Mouse (Mus musculus) embryonic facial prominence, embryonic 10.5 days (tissue): ENCODE data around the gene St5. TPM values are rescaled to one million over a fixed set of nuclear protein-coding genes. Genes with fewer than 3 reads are reported as not detected.

Experiments
- DNase-seq: peaks from one replicate; pipeline ENCODE4 v3.0.0-alpha.2; 2017; ENCODE audit warnings: low spot score
- H3K27ac ChIP-seq: fragments of 300-500 bp; sonication (generic); replicated peaks from 2 replicates; pipeline ENCODE4 v1.5.1; 2016; ENCODE audit warnings: mild to moderate bottlenecking
- H3K27me3 ChIP-seq: fragments of 300-500 bp; sonication (generic); replicated peaks from 2 replicates; pipeline ENCODE4 v1.6.1; 2016; ENCODE audit warnings: low read depth, mild to moderate bottlenecking; ENCODE audit not compliant: poor library complexity, severe bottlenecking
- H3K36me3 ChIP-seq: fragments of 300-500 bp; sonication (generic); replicated peaks from 2 replicates; pipeline ENCODE4 v1.6.1; 2016; ENCODE audit warnings: mild to moderate bottlenecking, moderate library complexity
- H3K4me1 ChIP-seq: fragments of 300-500 bp; sonication (generic); 2 replicates; pipeline ENCODE4 v1.6.1; 2016
- H3K4me3 ChIP-seq: fragments of 300-500 bp; sonication (generic); 2 replicates; pipeline ENCODE4 v1.5.1; 2016; ENCODE audit warnings: mild to moderate bottlenecking, moderate library complexity
- H3K9me3 ChIP-seq: fragments of 300-500 bp; sonication (generic); 2 replicates; pipeline ENCODE4 v1.6.1; 2016; ENCODE audit warnings: mild to moderate bottlenecking
- WGBS: fragments of 180-500 bp; shearing (Covaris S2); methylation state at CpG from one replicate; pipeline ENCODE4 v1.1.7; 2016; 5-methylcytosine and 5-hydroxymethylcytosine counted together
- polyA plus RNA-seq: library from polyadenylated mRNA; unstranded; fragments of >200 nt; fragmentation: Nextera tagmentation; extraction: Ambion mirVana; gene quantifications from 2 replicates; pipeline ENCODE4 v1.2.1, GENCODE M21; 2016

St5 gene
- polyA plus RNA-seq, 1 experiment from 2014 or later = 46.4 TPM

DNA sequence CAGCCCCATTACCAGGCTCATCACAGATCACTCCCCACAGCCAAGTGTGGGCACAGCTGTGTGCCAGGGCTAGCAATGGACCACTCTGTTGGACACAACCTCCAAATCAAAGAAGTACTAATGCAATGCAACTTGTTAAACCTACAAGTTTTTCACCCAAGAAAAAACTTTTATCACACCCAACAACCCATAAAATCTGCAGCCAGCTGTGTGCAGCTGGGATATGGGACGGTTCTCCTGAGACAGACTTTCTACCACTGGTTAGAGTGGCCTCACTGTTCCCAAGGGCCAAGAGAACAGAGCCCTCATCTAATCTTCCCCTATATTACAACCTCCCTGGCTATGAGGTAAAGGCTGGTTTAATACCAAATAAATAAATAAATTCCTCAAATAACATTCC lies 118.9 kb downstream of the St5 start:
- H3K27ac ChIP-seq = no peak overlapping the region

GRCm38 (mm10) chr7:109580489-109580888 lies 122.9 kb downstream of the St5 start:
- Histone ChIP-seq H3K9me3 (no peaks in the 10 kb centered on the region), H3K4me3 (no peak overlapping the region), H3K36me3 (no peaks in the 10 kb centered on the region), H3K27me3 (no peaks in the 10 kb centered on the region), H3K4me1 (peaks cover 46% of the 10 kb centered on the region), H3K27ac (peak overlapping the region; percentile 37; the same call in 1 of the 2 replicates)
- 85% methylated on average over 4 of the region's 4 CpGs for WGBS
- DNase-seq = no peak

More for the DNA sequence above, 118.9 kb downstream of the St5 start:
- Histone ChIP-seq H3K4me3 (no peak overlapping the region), H3K4me1 (peaks cover 26% of the 10 kb centered on the region), H3K27me3 (no peaks in the 10 kb centered on the region), H3K36me3 (no peaks in the 10 kb centered on the region), H3K9me3 (no peaks in the 10 kb centered on the region)
- 91% methylated on average over 1 of the region's 1 CpGs for WGBS
- no peak for DNase-seq

- peak overlapping the region; percentile 66 for H3K27ac ChIP-seq
- H3K27me3 ChIP-seq = no peaks in the 10 kb centered on the region
- WGBS = 72% methylated on average over 6 of the region's 6 CpGs
- no peaks in the 10 kb centered on the region for H3K9me3 ChIP-seq
- DNase-seq = no peak
- no peak overlapping the region for H3K4me3 ChIP-seq
- H3K36me3 ChIP-seq = no peaks in the 10 kb centered on the region
- peaks cover 51% of the 10 kb centered on the region for H3K4me1 ChIP-seq
Observed at GRCm38 (mm10) chr7:109579585-109580307, 123.7 kb downstream of the St5 start.

DNA sequence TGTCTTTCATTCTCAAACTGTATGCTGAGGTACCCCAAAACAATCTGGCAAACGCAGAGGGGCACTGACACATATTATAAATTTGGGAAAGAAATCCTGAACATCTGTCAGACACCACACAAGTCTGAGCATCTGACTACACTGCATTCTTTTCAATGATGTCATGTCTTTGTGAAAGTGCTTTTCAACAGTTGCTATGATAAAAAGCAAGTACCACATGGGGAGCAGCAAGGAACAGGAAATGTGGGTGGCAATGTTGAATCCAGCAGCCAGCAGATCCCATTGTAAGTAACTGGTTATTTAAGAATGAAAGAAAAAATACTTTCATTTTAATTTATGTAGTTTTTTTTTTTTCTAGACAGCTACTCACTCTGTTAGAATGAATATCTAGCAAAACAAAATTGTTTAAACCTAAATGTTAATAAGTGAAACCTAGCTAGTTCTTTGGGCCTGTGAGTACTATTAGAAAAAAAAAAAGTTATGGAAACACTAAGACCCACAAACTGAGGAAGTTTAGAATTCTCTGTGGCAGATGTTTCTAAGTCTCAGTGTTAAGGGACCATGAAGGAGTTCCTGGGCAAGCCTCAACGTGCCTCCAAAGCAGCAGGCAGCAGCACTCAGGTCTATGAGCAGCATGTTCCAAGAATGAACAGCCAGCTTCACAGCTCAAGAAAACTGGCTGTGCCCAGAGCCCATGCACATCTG lies 124.4 kb downstream of the St5 start:
- Histone ChIP-seq H3K27me3 (no peaks in the 10 kb centered on the region), H3K4me3 (no peak overlapping the region), H3K4me1 (peaks cover 53% of the 10 kb centered on the region), H3K9me3 (no peaks in the 10 kb centered on the region), H3K36me3 (0 out of 2 replicates have a peak, but pooled peaks cover 3% of the 10 kb centered on the region), H3K27ac (peak overlapping the region; percentile 35; the same call in 1 of the 2 replicates)
- no peak for DNase-seq
- WGBS = 63% methylated on average over 2 of the region's 2 CpGs

DNA sequence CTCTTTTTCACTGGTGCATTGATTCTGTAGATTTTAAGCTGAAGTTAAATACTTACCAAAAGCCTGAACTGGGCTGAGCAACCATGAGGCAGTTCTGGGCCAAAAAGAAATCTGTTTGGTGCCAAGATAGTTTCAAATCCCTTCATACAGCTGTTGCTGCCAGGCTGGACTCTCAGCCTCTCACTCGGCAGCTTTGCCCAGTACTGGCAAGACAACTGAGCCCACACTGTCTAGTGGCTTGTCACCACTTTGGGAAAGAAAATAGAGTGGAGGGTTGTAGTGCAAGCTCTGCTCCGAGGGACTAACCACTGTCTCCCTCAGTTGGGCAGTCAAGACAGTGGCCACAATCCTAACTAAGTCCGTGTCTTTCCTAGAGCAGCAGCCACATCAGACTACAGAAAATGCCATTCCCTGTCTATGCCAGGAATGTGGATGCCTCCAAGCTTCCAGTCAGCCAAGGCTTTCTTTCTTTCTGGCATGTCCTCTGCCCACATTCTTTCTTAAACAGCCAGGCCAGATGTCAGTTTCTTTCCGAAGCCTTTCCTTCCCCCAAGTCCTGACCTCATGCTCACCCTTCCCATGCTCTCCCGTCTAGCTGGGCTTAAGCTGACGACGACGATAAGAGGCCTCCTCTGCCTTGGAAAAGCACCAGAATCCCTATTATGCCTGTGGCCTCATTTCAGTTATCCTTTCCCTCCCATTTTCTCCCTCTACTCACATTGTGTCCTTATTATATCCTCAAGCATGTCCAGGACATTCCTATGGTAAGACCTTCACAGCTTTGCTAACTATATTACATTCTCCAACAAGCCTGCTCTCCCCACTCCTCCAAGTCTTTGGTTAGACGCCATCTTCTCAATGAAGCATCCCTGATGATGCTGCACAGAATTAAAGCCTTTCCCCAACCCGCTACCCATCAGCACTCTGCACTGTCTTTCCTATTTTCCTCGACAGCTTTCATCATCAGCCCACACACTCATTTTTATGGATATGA lies 126.8 kb downstream of the St5 start:
- H3K4me1 ChIP-seq = peaks cover 53% of the 10 kb centered on the region
- no peaks in the 10 kb centered on the region for H3K27me3 ChIP-seq
- H3K36me3 ChIP-seq = 0 out of 2 replicates have a peak, but pooled peaks cover 4% of the 10 kb centered on the region
- 0 out of 2 replicates have a peak overlapping the region, but pooled peaks have one; percentile 57 for H3K27ac ChIP-seq
- no peaks in the 10 kb centered on the region for H3K9me3 ChIP-seq
- WGBS = 47% methylated on average over 11 of the region's 11 CpGs
- H3K4me3 ChIP-seq = no peak overlapping the region
- no peak for DNase-seq

DNA sequence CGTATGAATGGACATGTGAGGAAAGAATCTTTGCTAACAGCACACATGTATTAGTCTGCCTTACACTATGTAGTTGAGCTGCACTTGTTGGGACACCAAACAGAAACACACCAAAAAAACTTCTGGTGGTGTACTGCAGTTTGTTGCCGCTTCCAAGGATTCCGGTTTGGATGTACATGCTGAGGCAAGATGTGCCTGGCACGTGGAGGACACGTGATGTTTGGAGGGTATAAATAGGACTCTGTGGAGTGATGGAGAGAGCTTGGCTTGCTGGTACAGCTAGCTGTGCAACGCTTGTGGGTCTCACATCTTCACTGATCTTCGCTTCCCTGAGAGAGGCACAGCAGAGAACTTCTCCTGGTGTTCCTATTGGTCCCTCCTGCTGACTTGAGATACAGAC lies 129.2 kb downstream of the St5 start:
- Histone ChIP-seq H3K4me3 (no peak overlapping the region), H3K27me3 (no peaks in the 10 kb centered on the region), H3K4me1 (peaks cover 37% of the 10 kb centered on the region), H3K27ac (no peak overlapping the region), H3K36me3 (peaks cover 4% of the 10 kb centered on the region; the same call in 1 of the 2 replicates), H3K9me3 (no peaks in the 10 kb centered on the region)
- WGBS = 93% methylated on average over 7 of the region's 7 CpGs
- DNase-seq = no peak

GRCm38 (mm10) chr7:109568391-109568892 lies 135.0 kb downstream of the St5 start:
- WGBS = 94% methylated on average over 4 of the region's 4 CpGs
- H3K4me1 ChIP-seq = no peaks in the 10 kb centered on the region
- H3K27ac ChIP-seq = no peak overlapping the region
- DNase-seq = no peak
- H3K4me3 ChIP-seq = no peak overlapping the region
- H3K36me3 ChIP-seq = peaks cover 18% of the 10 kb centered on the region
- H3K9me3 ChIP-seq = no peaks in the 10 kb centered on the region
- H3K27me3 ChIP-seq = no peaks in the 10 kb centered on the region

- H3K4me1 ChIP-seq = peaks cover 11% of the 10 kb centered on the region
- 83% methylated on average over 11 of the region's 11 CpGs for WGBS
- DNase-seq = no peak
Observed at GRCm38 (mm10) chr7:109566841-109567768, 136.3 kb downstream of the St5 start.

GRCm38 (mm10) chr7:109566327-109566726 lies 137.1 kb downstream of the St5 start:
- H3K4me1 ChIP-seq = peaks cover 15% of the 10 kb centered on the region
- DNase-seq = no peak
- no peak overlapping the region for H3K27ac ChIP-seq
- peaks cover 18% of the 10 kb centered on the region for H3K36me3 ChIP-seq
- no peaks in the 10 kb centered on the region for H3K27me3 ChIP-seq
- no peaks in the 10 kb centered on the region for H3K9me3 ChIP-seq
- H3K4me3 ChIP-seq = no peak overlapping the region

More at GRCm38 (mm10) chr7:109566841-109567768, 136.3 kb downstream of the St5 start:
- Histone ChIP-seq H3K27me3 (no peaks in the 10 kb centered on the region), H3K36me3 (peaks cover 18% of the 10 kb centered on the region), H3K27ac (no peak overlapping the region), H3K9me3 (no peaks in the 10 kb centered on the region), H3K4me3 (no peak overlapping the region)

DNA sequence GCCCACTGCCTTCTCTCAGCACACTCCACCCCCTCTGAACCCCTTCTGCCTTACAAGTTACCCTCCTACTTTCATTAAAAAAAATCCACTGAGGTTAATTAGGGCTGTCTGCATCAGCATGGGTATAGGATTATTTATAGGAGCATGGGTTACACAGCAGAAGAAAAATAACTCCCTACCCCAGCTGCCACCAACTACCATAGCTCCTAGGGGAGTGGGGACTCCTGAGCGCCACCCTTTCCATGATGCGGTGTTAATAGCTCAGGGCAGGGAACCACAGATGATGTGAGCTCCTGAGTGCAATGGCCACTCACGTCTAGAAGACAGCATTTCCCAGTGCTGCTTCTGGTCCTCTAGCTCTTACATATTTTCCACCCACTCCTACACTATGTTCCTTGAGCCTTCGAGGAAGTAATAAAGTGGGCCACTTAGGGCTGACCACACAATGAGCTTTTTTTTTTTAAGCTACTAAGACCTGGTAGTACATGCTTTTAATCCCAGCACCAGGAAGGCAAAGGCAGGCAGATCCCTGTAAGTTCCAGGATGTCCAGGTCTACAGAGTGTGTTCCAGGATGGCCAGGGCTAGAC lies 139.5 kb downstream of the St5 start:
- 83% methylated on average over 4 of the region's 4 CpGs for WGBS
- no peak overlapping the region for H3K4me3 ChIP-seq
- peaks cover 15% of the 10 kb centered on the region for H3K4me1 ChIP-seq
- H3K27ac ChIP-seq = no peak overlapping the region
- DNase-seq = no peak
- peaks cover 18% of the 10 kb centered on the region for H3K36me3 ChIP-seq
- H3K27me3 ChIP-seq = no peaks in the 10 kb centered on the region
- H3K9me3 ChIP-seq = no peaks in the 10 kb centered on the region

DNA sequence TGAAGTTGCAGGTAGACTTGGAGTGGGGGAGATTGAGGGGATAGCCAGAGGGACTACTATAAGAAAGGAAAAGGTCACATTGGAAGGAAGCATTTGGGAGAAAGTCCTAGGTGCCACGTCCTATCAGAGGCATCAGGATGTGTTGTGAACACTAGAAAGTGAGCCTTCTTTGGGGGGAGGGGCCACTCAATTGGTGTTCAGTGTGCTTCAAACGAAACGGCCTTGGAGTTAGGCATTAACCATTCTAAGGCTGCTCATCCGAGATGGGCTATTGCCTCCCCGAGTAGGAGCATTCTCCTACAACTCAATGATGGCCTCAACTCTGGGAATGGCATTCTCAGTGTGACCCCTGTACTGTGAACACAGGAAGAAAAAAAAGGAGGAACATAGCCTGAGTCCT lies 140.7 kb downstream of the St5 start:
- Histone ChIP-seq H3K4me1 (peaks cover 15% of the 10 kb centered on the region), H3K36me3 (peaks cover 12% of the 10 kb centered on the region), H3K4me3 (no peak overlapping the region), H3K9me3 (no peaks in the 10 kb centered on the region), H3K27me3 (no peaks in the 10 kb centered on the region), H3K27ac (no peak overlapping the region)
- 72% methylated on average over 5 of the region's 5 CpGs for WGBS
- DNase-seq = no peak
